Mouse (Mus musculus) spleen, postnatal 14 days (tissue): ENCODE results near the gene Rtl10.
"Not testable (repeated sequence)": the region's sequence is repeated elsewhere in the genome, so short reads cannot be mapped to it uniquely, and the experiment has no call there.

Experiments used
- DNase-seq, 2 experiments: peaks; one replicate each; pipeline ENCODE4 v3.0.0; 2021 to 2022; ENCODE audit warnings: low spot score in 2 of 2

The Rtl10 gene

GRCm38 (mm10) chr16:18483839-18484238 lies 14.9 kb upstream of the Rtl10 start:
- no peak for DNase-seq

GRCm38 (mm10) chr16:18484386-18484785 lies 14.3 kb upstream of the Rtl10 start:
- DNase-seq: no peak

GRCm38 (mm10) chr16:18484794-18485435 lies 13.8 kb upstream of the Rtl10 start:
- DNase-seq: no peak

GRCm38 (mm10) chr16:18486126-18486525 lies 12.6 kb upstream of the Rtl10 start:
- no peak for DNase-seq

- no peak for DNase-seq
These were observed 8.4 kb upstream of the Rtl10 start for GRCm38 (mm10) chr16:18490281-18490680.

GRCm38 (mm10) chr16:18490894-18491293 lies 7.8 kb upstream of the Rtl10 start:
- DNase-seq: no peak

GRCm38 (mm10) chr16:18497865-18498515 lies 711 bp upstream of the Rtl10 start:
- peak in 1 of 2 experiments; percentile 14 for DNase-seq

GRCm38 (mm10) chr16:18498996-18499395 lies 295 bp downstream of the Rtl10 start:
- DNase-seq: no peak

GRCm38 (mm10) chr16:18501531-18501930 lies 2.8 kb downstream of the Rtl10 start:
- DNase-seq: no peak

- no peak for DNase-seq
These were observed 5.1 kb downstream of the Rtl10 start for GRCm38 (mm10) chr16:18503566-18504342.

GRCm38 (mm10) chr16:18506524-18507199 lies 8.0 kb downstream of the Rtl10 start:
- DNase-seq: no peak

GRCm38 (mm10) chr16:18507200-18507549 lies 8.5 kb downstream of the Rtl10 start:
- no peak for DNase-seq

- no peak for DNase-seq
These were observed 13.0 kb downstream of the Rtl10 start for GRCm38 (mm10) chr16:18511741-18512140.

GRCm38 (mm10) chr16:18513508-18513907 lies 14.8 kb downstream of the Rtl10 start:
- DNase-seq: no peak

- no peak for DNase-seq
These were observed 19.4 kb downstream of the Rtl10 start for GRCm38 (mm10) chr16:18518091-18518490.

GRCm38 (mm10) chr16:18523563-18524245 lies 25.0 kb downstream of the Rtl10 start:
- DNase-seq: no peak

- no peak for DNase-seq
These were observed 30.0 kb downstream of the Rtl10 start for GRCm38 (mm10) chr16:18528656-18529055.

- not testable (repeated sequence) for DNase-seq
These were observed 34.4 kb downstream of the Rtl10 start for GRCm38 (mm10) chr16:18533061-18533460.

GRCm38 (mm10) chr16:18537407-18537990 lies 38.8 kb downstream of the Rtl10 start:
- DNase-seq: no peak

- DNase-seq: no peak
These were observed 40.6 kb downstream of the Rtl10 start for GRCm38 (mm10) chr16:18539281-18539680.

- DNase-seq: no peak
These were observed 44.6 kb downstream of the Rtl10 start for GRCm38 (mm10) chr16:18543151-18543829.
